Mouse (Mus musculus): ENCODE measurements around the gene Prdm11. TPM values are rescaled to one million over a fixed set of nuclear protein-coding genes. Genes with fewer than 3 reads are reported as not detected.

Prdm11 gene
- total RNA-seq, 4 experiments from 2014 or later, result 23.7 to 29.5 (median 26.6) TPM

- DNase-seq (ENCODE audit: low spot score in 2 of 2), result no peak
Observed at GRCm38 (mm10) chr2:92933379-92933778, 112.6 kb downstream of the Prdm11 start.

GRCm38 (mm10) chr2:92931061-92931460 is 114.9 kb downstream of the Prdm11 start:
- no peak for DNase-seq (ENCODE audit: low spot score in 2 of 2)

DNA sequence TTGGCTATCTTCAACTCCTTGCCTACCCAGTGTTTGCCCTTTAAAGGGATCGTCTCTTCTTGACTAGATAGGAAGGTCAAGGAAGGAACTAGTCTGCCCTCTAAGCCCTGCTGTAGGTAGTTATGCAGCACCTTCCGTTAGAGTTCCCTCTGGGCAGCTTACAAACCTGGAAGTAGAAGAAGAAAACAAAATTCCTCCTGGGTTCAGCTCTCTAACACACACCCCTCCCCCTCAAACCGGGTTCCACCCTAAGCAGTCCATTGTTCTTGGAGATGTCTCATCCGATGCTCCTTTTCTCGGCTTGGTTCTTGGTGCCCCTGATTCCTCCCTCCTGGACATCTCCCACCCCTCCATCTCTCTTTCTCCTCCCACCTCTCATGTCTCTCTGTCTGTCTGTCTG is 116.3 kb downstream of the Prdm11 start:
- no peak for DNase-seq (ENCODE audit: low spot score in 2 of 2)

DNA sequence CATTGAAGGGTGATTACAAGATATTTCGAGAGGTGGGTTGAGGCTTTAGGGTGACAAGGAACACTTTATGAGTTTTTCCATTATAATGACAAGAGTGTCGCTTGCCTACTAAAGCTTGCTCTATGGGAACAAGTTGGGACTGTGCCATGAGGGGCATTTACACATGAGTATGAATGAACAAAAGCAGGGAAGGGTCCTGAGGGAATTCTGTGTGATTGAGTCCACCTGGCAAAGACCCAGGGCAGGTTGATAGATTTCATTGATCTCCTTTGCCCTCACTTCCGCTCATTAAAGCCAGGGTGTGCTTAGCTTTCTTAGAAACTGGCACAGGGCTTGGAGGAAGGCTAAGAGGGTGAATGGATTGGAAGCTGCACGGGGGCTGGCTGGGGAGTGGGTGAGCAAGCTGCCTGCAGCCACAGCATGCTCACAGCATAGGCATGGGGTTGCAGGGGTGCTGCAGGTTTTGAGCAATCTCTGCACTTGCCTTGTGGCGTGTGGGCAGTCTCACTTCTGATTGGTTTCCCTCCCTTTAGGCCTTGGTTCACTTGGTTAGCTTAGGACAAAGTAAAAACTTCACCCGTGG is 121.2 kb downstream of the Prdm11 start:
- DNase-seq (ENCODE audit: low spot score in 2 of 2), result no peak

- DNase-seq (ENCODE audit: low spot score in 2 of 2), result peak; percentile 54 to 55
Observed at GRCm38 (mm10) chr2:92920709-92921108, 125.3 kb downstream of the Prdm11 start.

DNA sequence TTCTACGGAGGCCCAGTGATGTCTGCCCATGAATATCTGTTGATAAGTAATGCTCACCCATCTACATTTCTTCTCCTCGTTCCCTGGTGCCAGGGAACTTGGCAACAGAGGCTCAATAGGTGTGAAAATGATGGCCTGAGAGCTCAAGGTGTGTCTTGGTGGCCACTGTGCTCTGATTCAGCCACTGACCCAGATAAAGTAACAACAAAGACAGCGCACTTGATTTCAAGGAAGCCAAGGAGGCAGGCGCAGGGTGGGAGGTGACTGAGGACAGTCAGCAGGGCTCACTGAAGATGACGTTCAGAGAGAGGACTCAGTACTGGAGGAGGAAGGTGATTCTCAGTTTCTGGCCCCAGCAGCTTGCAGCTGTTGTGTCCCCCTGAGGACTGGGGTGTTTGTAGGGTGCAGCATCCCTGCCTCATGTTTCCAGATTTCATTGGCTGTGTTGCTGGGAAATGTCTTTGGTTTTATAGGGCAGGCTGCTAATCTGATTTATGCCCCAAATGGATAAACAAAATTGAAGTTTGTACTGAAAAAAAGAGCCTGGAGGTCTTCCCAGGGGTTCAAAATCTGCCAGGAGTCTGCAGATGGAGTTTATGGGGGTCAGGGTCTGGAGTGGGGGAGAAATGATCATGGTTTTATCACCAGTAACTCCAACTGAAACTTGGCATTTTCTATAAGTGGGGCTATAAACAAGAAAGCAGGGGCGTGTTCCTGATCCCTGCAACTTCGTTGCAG is 128.4 kb downstream of the Prdm11 start:
- DNase-seq (ENCODE audit: low spot score in 2 of 2), result no peak

- no peak for DNase-seq (ENCODE audit: low spot score in 2 of 2)
Observed at GRCm38 (mm10) chr2:92915659-92916631, 130.0 kb downstream of the Prdm11 start.

Other genes starting within 250 kb of the Prdm11 start
- gene Syt13, start 131.1 kb downstream of the Prdm11 start, total RNA-seq (2022), result 100 to 1,000 TPM; 125 to 148 (median 136) TPM
- gene Trp53i11, start 141.4 kb upstream of the Prdm11 start, total RNA-seq (2022), result 10 to 100 TPM; 65.0 to 87.9 (median 80.4) TPM